Mouse (Mus musculus): ENCODE measurements at regions not wholly inside any gene's neighbourhood (a gene's known extent, or its start where the extent isn't known, plus 50 kb on each side); places are given as distances from the start of the nearest gene placed in this dataset.
A peak's percentile ranks its signal among the peaks of the same experiment; 100 is the strongest.

- Histone ChIP-seq H3K27me3 (replicated peaks; ENCODE audit: control insufficient read depth, insufficient read depth, low read length) (no peaks in the 10 kb centered on the region), H3K9ac (ENCODE audit: low read length) (no peak overlapping the region), H3K4me3 (ENCODE audit: low read depth, low read length) (no peak overlapping the region), H3K27ac (ENCODE audit: low read depth) (no peak overlapping the region), H3K4me2 (ENCODE audit: low read length) (no peak overlapping the region), H3K9me3 (ENCODE audit: control insufficient read depth, low read length) (no peaks in the 10 kb centered on the region), H3K36me3 (ENCODE audit: control insufficient read depth, insufficient read depth, low read length) (no peaks in the 10 kb centered on the region), H3K4me1 (replicated peaks; ENCODE audit: control insufficient read depth, insufficient read depth, low read length) (no peaks in the 10 kb centered on the region)
- 78% methylated on average over 4 of the region's 4 CpGs for WGBS
- no peak for ATAC-seq (replicated peaks; ENCODE audit: low FRiP score, low TSS enrichment, low read depth)
- no peak for DNase-seq (ENCODE audit: low spot score)
Observed at GRCm38 (mm10) chr1:39078584-39079315, 93.3 kb downstream of the Pdcl3 start.

- Histone ChIP-seq H3K9me3 (ENCODE audit: control insufficient read depth, low read length) (no peaks in the 10 kb centered on the region), H3K9ac (ENCODE audit: low read length) (no peak overlapping the region), H3K4me1 (replicated peaks; ENCODE audit: control insufficient read depth, insufficient read depth, low read length) (no peaks in the 10 kb centered on the region), H3K4me3 (ENCODE audit: low read depth, low read length) (no peak overlapping the region), H3K4me2 (ENCODE audit: low read length) (no peak overlapping the region), H3K27me3 (replicated peaks; ENCODE audit: control insufficient read depth, insufficient read depth, low read length) (no peaks in the 10 kb centered on the region), H3K27ac (ENCODE audit: low read depth) (no peak overlapping the region), H3K36me3 (ENCODE audit: control insufficient read depth, insufficient read depth, low read length) (no peaks in the 10 kb centered on the region)
- ATAC-seq (replicated peaks; ENCODE audit: low FRiP score, low TSS enrichment, low read depth) (no peak), DNase-seq (ENCODE audit: low spot score) (no peak)
- 67% methylated on average over 7 of the region's 7 CpGs for WGBS
Observed at GRCm38 (mm10) chr1:39083911-39084826, 98.8 kb downstream of the Pdcl3 start.

GRCm38 (mm10) chr1:39086273-39086672 lies 100.9 kb downstream of the Pdcl3 start:
- Histone ChIP-seq H3K36me3 (ENCODE audit: control insufficient read depth, insufficient read depth, low read length) (no peaks in the 10 kb centered on the region), H3K4me1 (replicated peaks; ENCODE audit: control insufficient read depth, insufficient read depth, low read length) (no peaks in the 10 kb centered on the region), H3K4me3 (ENCODE audit: low read depth, low read length) (no peak overlapping the region), H3K4me2 (ENCODE audit: low read length) (no peak overlapping the region), H3K9ac (ENCODE audit: low read length) (no peak overlapping the region), H3K9me3 (ENCODE audit: control insufficient read depth, low read length) (no peaks in the 10 kb centered on the region), H3K27ac (ENCODE audit: low read depth) (no peak overlapping the region), H3K27me3 (replicated peaks; ENCODE audit: control insufficient read depth, insufficient read depth, low read length) (no peaks in the 10 kb centered on the region)
- ATAC-seq (replicated peaks; ENCODE audit: low FRiP score, low TSS enrichment, low read depth) (no peak), DNase-seq (ENCODE audit: low spot score) (no peak)
- WGBS, result 81% methylated on average over 11 of the region's 11 CpGs

GRCm38 (mm10) chr1:39089875-39090274 lies 103.7 kb upstream of the Npas2 start:
- no peaks in the 10 kb centered on the region for H3K27me3 ChIP-seq (replicated peaks; ENCODE audit: control insufficient read depth, insufficient read depth, low read length)
- no peak overlapping the region for H3K4me3 ChIP-seq (ENCODE audit: low read depth, low read length)
- ATAC-seq (replicated peaks; ENCODE audit: low FRiP score, low TSS enrichment, low read depth), result no peak
- H3K9ac ChIP-seq (ENCODE audit: low read length), result no peak overlapping the region
- peak; percentile 33 for DNase-seq (ENCODE audit: low spot score)
- H3K9me3 ChIP-seq (ENCODE audit: control insufficient read depth, low read length), result no peaks in the 10 kb centered on the region
- H3K27ac ChIP-seq (ENCODE audit: low read depth), result no peak overlapping the region
- no peaks in the 10 kb centered on the region for H3K36me3 ChIP-seq (ENCODE audit: control insufficient read depth, insufficient read depth, low read length)
- H3K4me1 ChIP-seq (replicated peaks; ENCODE audit: control insufficient read depth, insufficient read depth, low read length), result no peaks in the 10 kb centered on the region
- no peak overlapping the region for H3K4me2 ChIP-seq (ENCODE audit: low read length)
- 68% methylated on average over 9 of the region's 9 CpGs for WGBS

- no peaks in the 10 kb centered on the region for H3K36me3 ChIP-seq (ENCODE audit: control insufficient read depth, insufficient read depth, low read length)
- no peaks in the 10 kb centered on the region for H3K27me3 ChIP-seq (replicated peaks; ENCODE audit: control insufficient read depth, insufficient read depth, low read length)
- H3K4me1 ChIP-seq (replicated peaks; ENCODE audit: control insufficient read depth, insufficient read depth, low read length), result no peaks in the 10 kb centered on the region
- no peak overlapping the region for H3K4me3 ChIP-seq (ENCODE audit: low read depth, low read length)
- H3K9me3 ChIP-seq (ENCODE audit: control insufficient read depth, low read length), result no peaks in the 10 kb centered on the region
- H3K27ac ChIP-seq (ENCODE audit: low read depth), result no peak overlapping the region
- ATAC-seq (replicated peaks; ENCODE audit: low FRiP score, low TSS enrichment, low read depth) (no peak), DNase-seq (ENCODE audit: low spot score) (no peak)
- no peak overlapping the region for H3K9ac ChIP-seq (ENCODE audit: low read length)
- WGBS, result 88% methylated on average over 8 of the region's 8 CpGs
- H3K4me2 ChIP-seq (ENCODE audit: low read length), result no peak overlapping the region
Observed at GRCm38 (mm10) chr1:39091121-39091520, 102.4 kb upstream of the Npas2 start.

GRCm38 (mm10) chr1:39091638-39092037 lies 101.9 kb upstream of the Npas2 start:
- H3K27ac ChIP-seq (ENCODE audit: low read depth), result no peak overlapping the region
- H3K4me3 ChIP-seq (ENCODE audit: low read depth, low read length), result no peak overlapping the region
- no peaks in the 10 kb centered on the region for H3K36me3 ChIP-seq (ENCODE audit: control insufficient read depth, insufficient read depth, low read length)
- no peaks in the 10 kb centered on the region for H3K4me1 ChIP-seq (replicated peaks; ENCODE audit: control insufficient read depth, insufficient read depth, low read length)
- no peak overlapping the region for H3K9ac ChIP-seq (ENCODE audit: low read length)
- ATAC-seq (replicated peaks; ENCODE audit: low FRiP score, low TSS enrichment, low read depth) (no peak), DNase-seq (ENCODE audit: low spot score) (no peak)
- H3K4me2 ChIP-seq (ENCODE audit: low read length), result no peak overlapping the region
- no peaks in the 10 kb centered on the region for H3K9me3 ChIP-seq (ENCODE audit: control insufficient read depth, low read length)
- H3K27me3 ChIP-seq (replicated peaks; ENCODE audit: control insufficient read depth, insufficient read depth, low read length), result no peaks in the 10 kb centered on the region
- WGBS, result 91% methylated on average over 3 of the region's 3 CpGs

- H3K4me2 ChIP-seq (ENCODE audit: low read length), result no peak overlapping the region
- H3K27me3 ChIP-seq (replicated peaks; ENCODE audit: control insufficient read depth, insufficient read depth, low read length), result no peaks in the 10 kb centered on the region
- DNase-seq (ENCODE audit: low spot score), result no peak
- H3K36me3 ChIP-seq (ENCODE audit: control insufficient read depth, insufficient read depth, low read length), result no peaks in the 10 kb centered on the region
- ATAC-seq (replicated peaks; ENCODE audit: low FRiP score, low TSS enrichment, low read depth), result no peak
- no peak overlapping the region for H3K9ac ChIP-seq (ENCODE audit: low read length)
- no peak overlapping the region for H3K4me3 ChIP-seq (ENCODE audit: low read depth, low read length)
- no peak overlapping the region for H3K27ac ChIP-seq (ENCODE audit: low read depth)
- WGBS, result 85% methylated on average over 4 of the region's 4 CpGs
- no peaks in the 10 kb centered on the region for H3K9me3 ChIP-seq (ENCODE audit: control insufficient read depth, low read length)
- H3K4me1 ChIP-seq (replicated peaks; ENCODE audit: control insufficient read depth, insufficient read depth, low read length), result no peaks in the 10 kb centered on the region
Observed at GRCm38 (mm10) chr1:39093291-39093690, 100.2 kb upstream of the Npas2 start.

- H3K27ac ChIP-seq (ENCODE audit: low read depth), result no peak overlapping the region
- no peak overlapping the region for H3K9ac ChIP-seq (ENCODE audit: low read length)
- no peak overlapping the region for H3K4me3 ChIP-seq (ENCODE audit: low read depth, low read length)
- H3K9me3 ChIP-seq (ENCODE audit: control insufficient read depth, low read length), result no peaks in the 10 kb centered on the region
- ATAC-seq (replicated peaks; ENCODE audit: low FRiP score, low TSS enrichment, low read depth) (no peak), DNase-seq (ENCODE audit: low spot score) (no peak)
- H3K4me2 ChIP-seq (ENCODE audit: low read length), result no peak overlapping the region
- no peaks in the 10 kb centered on the region for H3K4me1 ChIP-seq (replicated peaks; ENCODE audit: control insufficient read depth, insufficient read depth, low read length)
- H3K36me3 ChIP-seq (ENCODE audit: control insufficient read depth, insufficient read depth, low read length), result no peaks in the 10 kb centered on the region
- WGBS, result 94% methylated on average over 8 of the region's 8 CpGs
- H3K27me3 ChIP-seq (replicated peaks; ENCODE audit: control insufficient read depth, insufficient read depth, low read length), result no peaks in the 10 kb centered on the region
Observed at GRCm38 (mm10) chr1:39094001-39094400, 99.5 kb upstream of the Npas2 start.
